Mouse (Mus musculus): ENCODE measurements at regions not wholly inside any gene's neighbourhood (a gene's known extent, or its start where the extent isn't known, plus 50 kb on each side); places are given as distances from the start of the nearest gene placed in this dataset.

DNA sequence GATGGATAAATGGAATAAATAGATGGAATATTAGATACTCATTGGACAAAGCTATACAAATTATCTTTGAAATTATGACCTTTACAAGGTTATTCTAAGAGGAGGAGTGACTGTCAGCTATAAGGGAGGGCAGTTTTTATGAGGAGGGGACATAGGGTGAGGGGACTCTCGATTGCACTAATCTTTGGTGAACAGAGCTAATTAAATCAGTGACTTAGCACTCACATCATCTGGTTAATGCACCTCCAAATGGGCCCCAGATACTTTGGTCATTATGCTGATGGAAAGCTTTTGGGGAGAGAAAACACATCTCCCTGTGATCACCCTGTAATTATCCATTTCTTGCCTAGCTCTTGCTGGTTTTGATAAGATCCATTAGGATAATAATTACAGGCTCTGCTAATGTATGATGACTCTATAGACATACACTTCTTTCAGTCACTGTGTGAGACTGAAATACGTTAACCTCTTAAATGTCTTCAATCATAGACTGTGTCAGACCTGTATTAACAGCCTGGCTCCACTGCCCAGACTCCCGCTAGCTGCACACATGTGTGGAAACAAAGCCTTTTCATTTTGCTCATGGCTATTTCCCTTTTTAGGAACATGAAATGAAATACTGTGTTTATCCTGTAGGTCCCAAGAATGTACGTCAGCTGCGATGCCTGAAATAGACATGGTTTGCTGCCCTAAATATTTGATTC is 229.2 kb upstream of the Trib2 start:
- H3K4me3 ChIP-seq (ENCODE audit: low read depth, low read length): no peak overlapping the region
- DNase-seq (ENCODE audit: low spot score) (no peak), ATAC-seq (ENCODE audit: insufficient read depth, low FRiP score, low TSS enrichment) (no peak)
- H3K9me3 ChIP-seq (ENCODE audit: control insufficient read depth, low read length): no peaks in the 10 kb centered on the region
- H3K27ac ChIP-seq (ENCODE audit: low read depth, low read length): no peak overlapping the region
- WGBS: 72% methylated on average over 5 of the region's 5 CpGs
- no peaks in the 10 kb centered on the region for H3K4me1 ChIP-seq (ENCODE audit: control insufficient read depth, insufficient read depth, low read length)
- H3K4me2 ChIP-seq (ENCODE audit: low read depth): no peak overlapping the region
- H3K9ac ChIP-seq (ENCODE audit: low read length): no peak overlapping the region
- H3K27me3 ChIP-seq (ENCODE audit: control insufficient read depth, insufficient read depth, low read length): no peaks in the 10 kb centered on the region
- no peaks in the 10 kb centered on the region for H3K36me3 ChIP-seq (ENCODE audit: control insufficient read depth, insufficient read depth, low read length)

GRCm38 (mm10) chr12:16043466-16044214 is 226.9 kb upstream of the Trib2 start:
- no peak for DNase-seq (ENCODE audit: low spot score)
- no peak overlapping the region for H3K4me2 ChIP-seq (ENCODE audit: low read depth)
- H3K9me3 ChIP-seq (ENCODE audit: control insufficient read depth, low read length): no peaks in the 10 kb centered on the region
- H3K27ac ChIP-seq (ENCODE audit: low read depth, low read length): no peak overlapping the region
- no peak overlapping the region for H3K9ac ChIP-seq (ENCODE audit: low read length)
- no peak for ATAC-seq (ENCODE audit: insufficient read depth, low FRiP score, low TSS enrichment)
- WGBS: 94% methylated on average over 8 of the region's 8 CpGs
- H3K27me3 ChIP-seq (ENCODE audit: control insufficient read depth, insufficient read depth, low read length): no peaks in the 10 kb centered on the region
- H3K4me3 ChIP-seq (ENCODE audit: low read depth, low read length): no peak overlapping the region
- H3K4me1 ChIP-seq (ENCODE audit: control insufficient read depth, insufficient read depth, low read length): no peaks in the 10 kb centered on the region
- no peaks in the 10 kb centered on the region for H3K36me3 ChIP-seq (ENCODE audit: control insufficient read depth, insufficient read depth, low read length)

- no peak overlapping the region for H3K4me2 ChIP-seq (ENCODE audit: low read depth)
- H3K27ac ChIP-seq (ENCODE audit: low read depth, low read length): no peak overlapping the region
- H3K4me1 ChIP-seq (ENCODE audit: control insufficient read depth, insufficient read depth, low read length): no peaks in the 10 kb centered on the region
- H3K9me3 ChIP-seq (ENCODE audit: control insufficient read depth, low read length): no peaks in the 10 kb centered on the region
- no peaks in the 10 kb centered on the region for H3K36me3 ChIP-seq (ENCODE audit: control insufficient read depth, insufficient read depth, low read length)
- 91% methylated on average over 1 of the region's 1 CpGs for WGBS
- H3K4me3 ChIP-seq (ENCODE audit: low read depth, low read length): no peak overlapping the region
- no peak overlapping the region for H3K9ac ChIP-seq (ENCODE audit: low read length)
- H3K27me3 ChIP-seq (ENCODE audit: control insufficient read depth, insufficient read depth, low read length): no peaks in the 10 kb centered on the region
- ATAC-seq (ENCODE audit: insufficient read depth, low FRiP score, low TSS enrichment) (no peak), DNase-seq (ENCODE audit: low spot score) (no peak)
These were observed 225.6 kb upstream of the Trib2 start for GRCm38 (mm10) chr12:16042362-16042761.

DNA sequence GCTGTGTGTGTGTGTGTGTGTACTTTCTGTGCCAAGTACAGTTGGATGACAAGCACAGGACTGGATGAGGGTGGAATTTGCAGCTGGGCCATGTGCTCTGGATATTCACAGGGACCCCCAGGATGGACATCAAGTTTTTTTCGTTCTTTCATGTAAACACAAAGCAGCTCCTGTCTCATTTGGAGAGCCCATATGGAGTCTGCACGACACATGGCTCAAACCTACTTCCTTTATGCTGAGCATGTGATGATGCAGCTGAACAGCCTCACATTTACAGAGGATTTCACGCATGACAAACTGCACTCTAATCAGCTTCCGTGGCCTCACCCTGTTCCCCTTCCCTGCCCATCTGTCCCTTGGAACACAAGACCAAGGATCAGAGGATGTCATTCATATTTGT is 224.4 kb upstream of the Trib2 start:
- H3K36me3 ChIP-seq (ENCODE audit: control insufficient read depth, insufficient read depth, low read length): no peaks in the 10 kb centered on the region
- no peak overlapping the region for H3K27ac ChIP-seq (ENCODE audit: low read depth, low read length)
- DNase-seq (ENCODE audit: low spot score) (peak; percentile 14), ATAC-seq (ENCODE audit: insufficient read depth, low FRiP score, low TSS enrichment) (no peak)
- H3K9me3 ChIP-seq (ENCODE audit: control insufficient read depth, low read length): no peaks in the 10 kb centered on the region
- no peak overlapping the region for H3K4me3 ChIP-seq (ENCODE audit: low read depth, low read length)
- 50% methylated on average over 4 of the region's 4 CpGs for WGBS
- H3K4me1 ChIP-seq (ENCODE audit: control insufficient read depth, insufficient read depth, low read length): no peaks in the 10 kb centered on the region
- H3K4me2 ChIP-seq (ENCODE audit: low read depth): no peak overlapping the region
- H3K9ac ChIP-seq (ENCODE audit: low read length): no peak overlapping the region
- no peaks in the 10 kb centered on the region for H3K27me3 ChIP-seq (ENCODE audit: control insufficient read depth, insufficient read depth, low read length)

DNA sequence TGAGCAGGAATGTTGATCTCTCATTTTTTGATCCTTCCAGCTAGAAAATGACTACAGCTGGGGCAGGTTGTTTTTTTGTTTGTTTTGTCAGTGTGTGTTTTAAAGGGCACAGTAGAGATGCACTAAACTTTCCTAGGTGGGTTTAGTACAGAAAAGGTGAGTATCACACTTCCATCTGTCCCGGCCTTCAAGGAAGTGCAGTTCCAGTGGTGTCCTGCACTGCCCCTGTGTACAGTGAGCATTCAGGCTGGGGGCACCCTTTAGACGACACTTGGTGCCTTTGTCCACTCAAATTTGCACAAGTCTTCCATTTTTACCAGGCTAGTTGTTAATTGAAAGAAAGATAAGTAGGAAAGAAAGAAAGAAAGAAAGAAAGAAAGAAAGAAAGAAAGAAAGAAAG is 218.8 kb upstream of the Trib2 start:
- 70% methylated on average over 2 of the region's 2 CpGs for WGBS
- Histone ChIP-seq H3K27me3 (ENCODE audit: control insufficient read depth, insufficient read depth, low read length) (no peaks in the 10 kb centered on the region), H3K36me3 (ENCODE audit: control insufficient read depth, insufficient read depth, low read length) (no peaks in the 10 kb centered on the region), H3K4me1 (ENCODE audit: control insufficient read depth, insufficient read depth, low read length) (no peaks in the 10 kb centered on the region), H3K4me2 (ENCODE audit: low read depth) (no peak overlapping the region), H3K9ac (ENCODE audit: low read length) (no peak overlapping the region), H3K27ac (ENCODE audit: low read depth, low read length) (no peak overlapping the region), H3K9me3 (ENCODE audit: control insufficient read depth, low read length) (no peaks in the 10 kb centered on the region), H3K4me3 (ENCODE audit: low read depth, low read length) (no peak overlapping the region)
- DNase-seq (ENCODE audit: low spot score) (no peak), ATAC-seq (ENCODE audit: insufficient read depth, low FRiP score, low TSS enrichment) (no peak)

DNA sequence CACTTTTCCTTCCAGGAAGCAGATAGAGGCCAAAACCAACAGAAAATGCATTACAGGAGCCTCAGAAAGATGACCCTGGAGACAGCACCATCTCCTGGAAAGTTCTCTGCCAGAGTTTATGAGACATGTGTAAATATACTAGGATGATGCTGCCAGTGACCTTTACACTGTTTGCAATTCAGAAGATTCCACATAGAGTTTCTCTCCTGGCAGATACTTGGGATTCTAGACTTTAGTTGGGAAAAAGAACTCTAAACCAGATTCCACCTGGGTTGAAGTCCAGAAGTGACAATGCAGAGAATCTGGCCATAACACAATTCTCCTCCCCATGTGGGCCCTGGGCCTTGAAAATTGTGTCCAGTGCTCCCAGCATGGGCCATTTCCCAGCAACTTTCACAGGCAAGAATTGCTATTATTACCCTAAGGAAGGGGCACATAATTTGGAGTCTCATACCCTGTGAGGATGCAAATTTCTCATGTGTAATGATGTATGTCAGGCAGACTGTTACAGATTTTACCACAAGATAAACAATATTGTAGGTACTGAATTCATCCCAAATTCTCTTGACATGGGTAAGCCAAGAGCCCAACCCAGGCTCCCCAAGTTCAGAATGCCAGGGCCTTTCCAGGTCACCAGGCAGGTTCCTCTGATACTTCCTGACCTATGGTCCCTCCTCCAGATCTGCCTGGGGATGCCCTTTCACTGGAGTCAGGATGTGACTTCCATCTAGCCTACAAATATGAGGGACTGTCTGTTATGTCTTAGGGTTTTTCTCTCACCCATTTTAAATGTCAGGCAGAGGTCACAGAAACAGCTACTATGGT is 218.2 kb upstream of the Trib2 start:
- DNase-seq (ENCODE audit: low spot score) (no peak), ATAC-seq (ENCODE audit: insufficient read depth, low FRiP score, low TSS enrichment) (no peak)
- no peaks in the 10 kb centered on the region for H3K36me3 ChIP-seq (ENCODE audit: control insufficient read depth, insufficient read depth, low read length)
- no peaks in the 10 kb centered on the region for H3K4me1 ChIP-seq (ENCODE audit: control insufficient read depth, insufficient read depth, low read length)
- H3K27ac ChIP-seq (ENCODE audit: low read depth, low read length): no peak overlapping the region
- no peak overlapping the region for H3K9ac ChIP-seq (ENCODE audit: low read length)
- H3K4me3 ChIP-seq (ENCODE audit: low read depth, low read length): no peak overlapping the region
- no peaks in the 10 kb centered on the region for H3K9me3 ChIP-seq (ENCODE audit: control insufficient read depth, low read length)
- no peaks in the 10 kb centered on the region for H3K27me3 ChIP-seq (ENCODE audit: control insufficient read depth, insufficient read depth, low read length)
- no peak overlapping the region for H3K4me2 ChIP-seq (ENCODE audit: low read depth)

- Histone ChIP-seq H3K9me3 (ENCODE audit: control insufficient read depth, low read length) (no peaks in the 10 kb centered on the region), H3K4me1 (ENCODE audit: control insufficient read depth, insufficient read depth, low read length) (no peaks in the 10 kb centered on the region), H3K36me3 (ENCODE audit: control insufficient read depth, insufficient read depth, low read length) (no peaks in the 10 kb centered on the region), H3K27me3 (ENCODE audit: control insufficient read depth, insufficient read depth, low read length) (no peaks in the 10 kb centered on the region), H3K27ac (ENCODE audit: low read depth, low read length) (no peak overlapping the region), H3K9ac (ENCODE audit: low read length) (no peak overlapping the region), H3K4me3 (ENCODE audit: low read depth, low read length) (no peak overlapping the region), H3K4me2 (ENCODE audit: low read depth) (no peak overlapping the region)
- ATAC-seq (ENCODE audit: insufficient read depth, low FRiP score, low TSS enrichment): no peak
- WGBS: 7% methylated on average over 1 of the region's 1 CpGs
- DNase-seq (ENCODE audit: low spot score): no peak
These were observed 209.9 kb upstream of the Trib2 start for GRCm38 (mm10) chr12:16026654-16027053.

DNA sequence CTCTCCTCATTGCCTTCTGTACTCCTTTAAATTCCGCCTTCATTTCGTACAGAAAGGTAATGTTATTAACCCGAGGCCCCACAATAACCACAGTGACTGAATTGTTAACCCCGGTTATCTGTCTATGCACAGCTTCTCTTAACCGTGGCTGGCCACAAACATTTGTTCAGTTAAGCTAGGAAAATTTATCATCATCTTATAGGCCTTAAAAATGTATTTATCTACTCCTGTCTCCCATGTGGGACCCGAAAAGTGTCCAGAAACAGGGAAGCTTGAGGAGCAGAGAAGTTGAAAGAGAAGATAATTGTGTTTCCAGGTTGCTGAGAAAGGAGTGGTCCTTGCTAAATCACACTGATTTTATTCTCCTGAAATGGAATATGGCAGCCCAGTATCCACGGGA is 206.6 kb upstream of the Trib2 start:
- Histone ChIP-seq H3K27me3 (ENCODE audit: control insufficient read depth, insufficient read depth, low read length) (no peaks in the 10 kb centered on the region), H3K9me3 (ENCODE audit: control insufficient read depth, low read length) (no peaks in the 10 kb centered on the region), H3K27ac (ENCODE audit: low read depth, low read length) (no peak overlapping the region), H3K4me2 (ENCODE audit: low read depth) (no peak overlapping the region), H3K4me3 (ENCODE audit: low read depth, low read length) (no peak overlapping the region), H3K9ac (ENCODE audit: low read length) (no peak overlapping the region), H3K4me1 (ENCODE audit: control insufficient read depth, insufficient read depth, low read length) (no peaks in the 10 kb centered on the region), H3K36me3 (ENCODE audit: control insufficient read depth, insufficient read depth, low read length) (no peaks in the 10 kb centered on the region)
- 89% methylated on average over 7 of the region's 7 CpGs for WGBS
- ATAC-seq (ENCODE audit: insufficient read depth, low FRiP score, low TSS enrichment) (no peak), DNase-seq (ENCODE audit: low spot score) (no peak)

Measured in neural tube, embryonic 11.5 days (tissue).